Mouse (Mus musculus): ENCODE data around the gene Ldlrap1. TPM values are rescaled to one million over a fixed set of nuclear protein-coding genes. Genes with fewer than 3 reads are reported as not detected.

The Ldlrap1 gene
- polyA plus RNA-seq, 1 experiment from 2014 or later, result 20.7 TPM

- ATAC-seq (ENCODE audit: low read depth), result peak; percentile 12; the same call in 1 of the 2 replicates
- H3K4me2 ChIP-seq (ENCODE audit: low read depth, low read length), result no peak overlapping the region
- H3K4me3 ChIP-seq (ENCODE audit: low read depth, low read length), result no peak overlapping the region
- H3K27ac ChIP-seq (ENCODE audit: low read length), result no peak overlapping the region
- peaks cover 32% of the 10 kb centered on the region for H3K36me3 ChIP-seq (ENCODE audit: control insufficient read depth, insufficient read depth)
- WGBS (ENCODE audit: insufficient replicate concordance), result 42% methylated on average over 21 of the region's 21 CpGs
- H3K9ac ChIP-seq (ENCODE audit: low read depth, low read length), result no peak overlapping the region
- no peaks in the 10 kb centered on the region for H3K9me3 ChIP-seq (replicated peaks; ENCODE audit: control insufficient read depth, low read length)
- H3K4me1 ChIP-seq (ENCODE audit: control insufficient read depth, low read depth, low read length), result peaks cover 67% of the 10 kb centered on the region
- H3K27me3 ChIP-seq (ENCODE audit: control insufficient read depth, insufficient read depth, low read depth, low read length), result no peaks in the 10 kb centered on the region
These were observed 18.4 kb downstream of the Ldlrap1 start for GRCm38 (mm10) chr4:134749301-134750030.

- no peak for ATAC-seq (ENCODE audit: low read depth)
- 64% methylated on average over 16 of the region's 16 CpGs for WGBS (ENCODE audit: insufficient replicate concordance)
These were observed 21.7 kb downstream of the Ldlrap1 start for GRCm38 (mm10) chr4:134745900-134746661.

GRCm38 (mm10) chr4:134743881-134744633, 23.8 kb downstream of the Ldlrap1 start:
- Histone ChIP-seq H3K27ac (ENCODE audit: low read length) (no peak overlapping the region), H3K4me2 (ENCODE audit: low read depth, low read length) (no peak overlapping the region), H3K4me3 (ENCODE audit: low read depth, low read length) (no peak overlapping the region), H3K36me3 (ENCODE audit: control insufficient read depth, insufficient read depth) (peaks cover 34% of the 10 kb centered on the region), H3K4me1 (ENCODE audit: control insufficient read depth, low read depth, low read length) (peaks cover 17% of the 10 kb centered on the region), H3K9ac (ENCODE audit: low read depth, low read length) (no peak overlapping the region), H3K9me3 (replicated peaks; ENCODE audit: control insufficient read depth, low read length) (no peaks in the 10 kb centered on the region), H3K27me3 (ENCODE audit: control insufficient read depth, insufficient read depth, low read depth, low read length) (no peaks in the 10 kb centered on the region)
- 78% methylated on average over 16 of the region's 16 CpGs for WGBS (ENCODE audit: insufficient replicate concordance)
- ATAC-seq (ENCODE audit: low read depth), result no peak

More at GRCm38 (mm10) chr4:134745900-134746661, 21.7 kb downstream of the Ldlrap1 start:
- Histone ChIP-seq H3K4me3 (ENCODE audit: low read depth, low read length) (no peak overlapping the region), H3K9me3 (replicated peaks; ENCODE audit: control insufficient read depth, low read length) (no peaks in the 10 kb centered on the region), H3K4me2 (ENCODE audit: low read depth, low read length) (no peak overlapping the region), H3K9ac (ENCODE audit: low read depth, low read length) (no peak overlapping the region), H3K4me1 (ENCODE audit: control insufficient read depth, low read depth, low read length) (peaks cover 35% of the 10 kb centered on the region), H3K27ac (ENCODE audit: low read length) (no peak overlapping the region), H3K27me3 (ENCODE audit: control insufficient read depth, insufficient read depth, low read depth, low read length) (no peaks in the 10 kb centered on the region), H3K36me3 (ENCODE audit: control insufficient read depth, insufficient read depth) (peaks cover 35% of the 10 kb centered on the region)

GRCm38 (mm10) chr4:134741949-134742348, 25.9 kb downstream of the Ldlrap1 start:
- H3K9ac ChIP-seq (ENCODE audit: low read depth, low read length), result no peak overlapping the region
- H3K4me3 ChIP-seq (ENCODE audit: low read depth, low read length), result no peak overlapping the region
- peaks cover 10% of the 10 kb centered on the region for H3K4me1 ChIP-seq (ENCODE audit: control insufficient read depth, low read depth, low read length)
- H3K4me2 ChIP-seq (ENCODE audit: low read depth, low read length), result no peak overlapping the region
- no peak for ATAC-seq (ENCODE audit: low read depth)
- peaks cover 15% of the 10 kb centered on the region; the same call in 1 of the 2 replicates for H3K36me3 ChIP-seq (ENCODE audit: control insufficient read depth, insufficient read depth)
- H3K9me3 ChIP-seq (replicated peaks; ENCODE audit: control insufficient read depth, low read length), result no peaks in the 10 kb centered on the region
- no peaks in the 10 kb centered on the region for H3K27me3 ChIP-seq (ENCODE audit: control insufficient read depth, insufficient read depth, low read depth, low read length)
- 79% methylated on average over 8 of the region's 8 CpGs for WGBS (ENCODE audit: insufficient replicate concordance)
- no peak overlapping the region for H3K27ac ChIP-seq (ENCODE audit: low read length)

- WGBS (ENCODE audit: insufficient replicate concordance), result 81% methylated on average over 4 of the region's 4 CpGs
- no peak overlapping the region for H3K9ac ChIP-seq (ENCODE audit: low read depth, low read length)
- no peak for ATAC-seq (ENCODE audit: low read depth)
- H3K9me3 ChIP-seq (replicated peaks; ENCODE audit: control insufficient read depth, low read length), result no peaks in the 10 kb centered on the region
- no peak overlapping the region for H3K4me3 ChIP-seq (ENCODE audit: low read depth, low read length)
- no peak overlapping the region for H3K27ac ChIP-seq (ENCODE audit: low read length)
- H3K4me2 ChIP-seq (ENCODE audit: low read depth, low read length), result no peak overlapping the region
- H3K4me1 ChIP-seq (ENCODE audit: control insufficient read depth, low read depth, low read length), result no peaks in the 10 kb centered on the region; the same call in 1 of the 2 replicates
- H3K27me3 ChIP-seq (ENCODE audit: control insufficient read depth, insufficient read depth, low read depth, low read length), result no peaks in the 10 kb centered on the region
- peaks cover 3% of the 10 kb centered on the region; the same call in 1 of the 2 replicates for H3K36me3 ChIP-seq (ENCODE audit: control insufficient read depth, insufficient read depth)
These were observed 27.6 kb downstream of the Ldlrap1 start for GRCm38 (mm10) chr4:134740186-134740585.

GRCm38 (mm10) chr4:134739530-134739929, 28.3 kb downstream of the Ldlrap1 start:
- Histone ChIP-seq H3K4me1 (ENCODE audit: control insufficient read depth, low read depth, low read length) (peaks cover 5% of the 10 kb centered on the region), H3K36me3 (ENCODE audit: control insufficient read depth, insufficient read depth) (peaks cover 3% of the 10 kb centered on the region; the same call in 1 of the 2 replicates), H3K4me2 (ENCODE audit: low read depth, low read length) (no peak overlapping the region), H3K27me3 (ENCODE audit: control insufficient read depth, insufficient read depth, low read depth, low read length) (no peaks in the 10 kb centered on the region), H3K9ac (ENCODE audit: low read depth, low read length) (no peak overlapping the region), H3K4me3 (ENCODE audit: low read depth, low read length) (no peak overlapping the region), H3K27ac (ENCODE audit: low read length) (no peak overlapping the region), H3K9me3 (replicated peaks; ENCODE audit: control insufficient read depth, low read length) (no peaks in the 10 kb centered on the region)
- 61% methylated on average over 3 of the region's 3 CpGs for WGBS (ENCODE audit: insufficient replicate concordance)
- ATAC-seq (ENCODE audit: low read depth), result no peak

GRCm38 (mm10) chr4:134737365-134737910, 30.4 kb downstream of the Ldlrap1 start:
- Histone ChIP-seq H3K4me1 (ENCODE audit: control insufficient read depth, low read depth, low read length) (peaks cover 12% of the 10 kb centered on the region), H3K27ac (ENCODE audit: low read length) (no peak overlapping the region), H3K9ac (ENCODE audit: low read depth, low read length) (no peak overlapping the region), H3K9me3 (replicated peaks; ENCODE audit: control insufficient read depth, low read length) (no peaks in the 10 kb centered on the region), H3K4me3 (ENCODE audit: low read depth, low read length) (no peak overlapping the region), H3K36me3 (ENCODE audit: control insufficient read depth, insufficient read depth) (peaks cover 2% of the 10 kb centered on the region; the same call in 1 of the 2 replicates), H3K4me2 (ENCODE audit: low read depth, low read length) (no peak overlapping the region), H3K27me3 (ENCODE audit: control insufficient read depth, insufficient read depth, low read depth, low read length) (no peaks in the 10 kb centered on the region)
- ATAC-seq (ENCODE audit: low read depth), result no peak
- WGBS (ENCODE audit: insufficient replicate concordance), result 50% methylated on average over 14 of the region's 14 CpGs

- no peak overlapping the region for H3K27ac ChIP-seq (ENCODE audit: low read length)
- no peak overlapping the region for H3K9ac ChIP-seq (ENCODE audit: low read depth, low read length)
These were observed 31.7 kb downstream of the Ldlrap1 start for GRCm38 (mm10) chr4:134736147-134736546.

More at GRCm38 (mm10) chr4:134736147-134736546, 31.7 kb downstream of the Ldlrap1 start:
- no peaks in the 10 kb centered on the region for H3K9me3 ChIP-seq (replicated peaks; ENCODE audit: control insufficient read depth, low read length)
- H3K27me3 ChIP-seq (ENCODE audit: control insufficient read depth, insufficient read depth, low read depth, low read length), result no peaks in the 10 kb centered on the region
- no peak overlapping the region for H3K4me3 ChIP-seq (ENCODE audit: low read depth, low read length)
- no peak for ATAC-seq (ENCODE audit: low read depth)
- 69% methylated on average over 7 of the region's 7 CpGs for WGBS (ENCODE audit: insufficient replicate concordance)
- no peaks in the 10 kb centered on the region for H3K36me3 ChIP-seq (ENCODE audit: control insufficient read depth, insufficient read depth)
- peaks cover 12% of the 10 kb centered on the region for H3K4me1 ChIP-seq (ENCODE audit: control insufficient read depth, low read depth, low read length)
- H3K4me2 ChIP-seq (ENCODE audit: low read depth, low read length), result no peak overlapping the region
